Mouse (Mus musculus) limb, embryonic 10.5 days (tissue): ENCODE measurements around the gene Fryl. TPM values are rescaled to one million over a fixed set of nuclear protein-coding genes. Genes with fewer than 3 reads are reported as not detected.

Experiments used
- DNase-seq: peaks from one replicate; pipeline ENCODE4 v3.0.0-alpha.2; 2017; ENCODE audit warnings: low spot score
- H3K27ac ChIP-seq: fragments of 300-500 bp; sonication (generic); 2 replicates; pipeline ENCODE4 v1.5.1; 2016; ENCODE audit warnings: mild to moderate bottlenecking
- H3K27me3 ChIP-seq: fragments of 300-500 bp; sonication (generic); 2 replicates; pipeline ENCODE4 v1.6.1; 2016; ENCODE audit warnings: low read depth, mild to moderate bottlenecking; ENCODE audit not compliant: poor library complexity, severe bottlenecking
- H3K36me3 ChIP-seq: fragments of 300-500 bp; sonication (generic); 2 replicates; pipeline ENCODE4 v1.6.1; 2016; ENCODE audit warnings: mild to moderate bottlenecking, moderate library complexity
- H3K4me1 ChIP-seq: fragments of 300-500 bp; sonication (generic); 2 replicates; pipeline ENCODE4 v1.6.1; 2016
- H3K4me3 ChIP-seq: fragments of 300-500 bp; sonication (generic); 2 replicates; pipeline ENCODE4 v1.5.1; 2016; ENCODE audit warnings: mild to moderate bottlenecking, moderate library complexity
- H3K9me3 ChIP-seq: fragments of 300-500 bp; sonication (generic); replicated peaks from 2 replicates; pipeline ENCODE4 v1.6.1; 2016; ENCODE audit warnings: mild to moderate bottlenecking
- WGBS: fragments of 180-500 bp; shearing (Covaris S2); methylation state at CpG from one replicate; pipeline ENCODE4 v1.1.7; 2016; 5-methylcytosine and 5-hydroxymethylcytosine counted together
- polyA plus RNA-seq: library from polyadenylated mRNA; unstranded; fragments of >200 nt; fragmentation: Nextera tagmentation; extraction: Ambion mirVana; gene quantifications from 2 replicates; pipeline ENCODE4 v1.2.1, GENCODE M21; 2016

Gene Fryl
- polyA plus RNA-seq, 1 experiment from 2014 or later, result 22.6 TPM

GRCm38 (mm10) chr5:73210127-73210970 lies 46.1 kb downstream of the Fryl start:
- WGBS, result 93% methylated on average over 22 of the region's 22 CpGs
- Histone ChIP-seq H3K4me3 (no peak overlapping the region), H3K27me3 (no peaks in the 10 kb centered on the region), H3K9me3 (no peaks in the 10 kb centered on the region), H3K36me3 (peaks cover 34% of the 10 kb centered on the region), H3K27ac (no peak overlapping the region), H3K4me1 (no peaks in the 10 kb centered on the region)
- peak; percentile 17 for DNase-seq

GRCm38 (mm10) chr5:73209201-73210096 lies 47.0 kb downstream of the Fryl start:
- Histone ChIP-seq H3K9me3 (no peaks in the 10 kb centered on the region), H3K4me1 (no peaks in the 10 kb centered on the region), H3K4me3 (no peak overlapping the region), H3K27ac (no peak overlapping the region), H3K36me3 (peaks cover 41% of the 10 kb centered on the region), H3K27me3 (no peaks in the 10 kb centered on the region)
- no peak for DNase-seq
- 85% methylated on average over 20 of the region's 20 CpGs for WGBS

- no peaks in the 10 kb centered on the region for H3K9me3 ChIP-seq
- no peaks in the 10 kb centered on the region for H3K27me3 ChIP-seq
- no peak overlapping the region for H3K27ac ChIP-seq
- H3K36me3 ChIP-seq, result peaks cover 43% of the 10 kb centered on the region
- DNase-seq, result no peak
- no peaks in the 10 kb centered on the region for H3K4me1 ChIP-seq
- WGBS, result 89% methylated on average over 6 of the region's 6 CpGs
- no peak overlapping the region for H3K4me3 ChIP-seq
Measured at GRCm38 (mm10) chr5:73208645-73209044, 47.8 kb downstream of the Fryl start.

- Histone ChIP-seq H3K4me1 (peaks cover 3% of the 10 kb centered on the region; the same call in 1 of the 2 replicates), H3K27ac (no peak overlapping the region), H3K36me3 (peaks cover 29% of the 10 kb centered on the region), H3K9me3 (no peaks in the 10 kb centered on the region), H3K27me3 (no peaks in the 10 kb centered on the region), H3K4me3 (no peak overlapping the region)
- WGBS, result 93% methylated on average over 9 of the region's 9 CpGs
- no peak for DNase-seq
Measured at GRCm38 (mm10) chr5:73206722-73207121, 49.7 kb downstream of the Fryl start.

- Histone ChIP-seq H3K9me3 (no peaks in the 10 kb centered on the region), H3K27ac (no peak overlapping the region), H3K4me1 (peaks cover 3% of the 10 kb centered on the region; the same call in 1 of the 2 replicates), H3K27me3 (no peaks in the 10 kb centered on the region), H3K36me3 (peaks cover 29% of the 10 kb centered on the region), H3K4me3 (no peak overlapping the region)
- no peak for DNase-seq
- 91% methylated on average over 8 of the region's 8 CpGs for WGBS
Measured at GRCm38 (mm10) chr5:73205996-73206629, 50.3 kb downstream of the Fryl start.

GRCm38 (mm10) chr5:73205050-73205449 lies 51.4 kb downstream of the Fryl start:
- Histone ChIP-seq H3K4me3 (no peak overlapping the region), H3K27ac (no peak overlapping the region), H3K27me3 (no peaks in the 10 kb centered on the region), H3K4me1 (peaks cover 3% of the 10 kb centered on the region; the same call in 1 of the 2 replicates), H3K36me3 (peaks cover 21% of the 10 kb centered on the region), H3K9me3 (no peaks in the 10 kb centered on the region)
- WGBS, result 95% methylated on average over 3 of the region's 3 CpGs
- DNase-seq, result no peak

GRCm38 (mm10) chr5:73202498-73202897 lies 53.9 kb downstream of the Fryl start:
- H3K9me3 ChIP-seq, result no peaks in the 10 kb centered on the region
- no peaks in the 10 kb centered on the region for H3K27me3 ChIP-seq
- H3K4me3 ChIP-seq, result no peak overlapping the region
- no peak for DNase-seq
- H3K4me1 ChIP-seq, result peaks cover 3% of the 10 kb centered on the region; the same call in 1 of the 2 replicates
- WGBS, result 88% methylated on average over 6 of the region's 6 CpGs
- H3K27ac ChIP-seq, result no peak overlapping the region
- peaks cover 22% of the 10 kb centered on the region for H3K36me3 ChIP-seq

GRCm38 (mm10) chr5:73202077-73202476 lies 54.3 kb downstream of the Fryl start:
- Histone ChIP-seq H3K4me1 (peaks cover 3% of the 10 kb centered on the region; the same call in 1 of the 2 replicates), H3K4me3 (no peak overlapping the region), H3K9me3 (no peaks in the 10 kb centered on the region), H3K27me3 (no peaks in the 10 kb centered on the region), H3K27ac (no peak overlapping the region), H3K36me3 (peaks cover 22% of the 10 kb centered on the region)
- WGBS, result 87% methylated on average over 8 of the region's 8 CpGs
- DNase-seq, result no peak

GRCm38 (mm10) chr5:73200387-73201384 lies 55.7 kb downstream of the Fryl start:
- Histone ChIP-seq H3K9me3 (no peaks in the 10 kb centered on the region), H3K36me3 (peaks cover 22% of the 10 kb centered on the region), H3K4me3 (no peak overlapping the region), H3K27me3 (no peaks in the 10 kb centered on the region), H3K4me1 (peaks cover 3% of the 10 kb centered on the region; the same call in 1 of the 2 replicates), H3K27ac (no peak overlapping the region)
- 84% methylated on average over 16 of the region's 16 CpGs for WGBS
- no peak for DNase-seq

GRCm38 (mm10) chr5:73199586-73199985 lies 56.8 kb downstream of the Fryl start:
- WGBS, result 91% methylated on average over 2 of the region's 2 CpGs
- H3K27ac ChIP-seq, result no peak overlapping the region
- H3K36me3 ChIP-seq, result peaks cover 17% of the 10 kb centered on the region
- H3K9me3 ChIP-seq, result no peaks in the 10 kb centered on the region
- no peak for DNase-seq
- no peaks in the 10 kb centered on the region for H3K27me3 ChIP-seq
- H3K4me1 ChIP-seq, result peaks cover 3% of the 10 kb centered on the region; the same call in 1 of the 2 replicates
- H3K4me3 ChIP-seq, result no peak overlapping the region

GRCm38 (mm10) chr5:73198690-73199089 lies 57.7 kb downstream of the Fryl start:
- Histone ChIP-seq H3K4me3 (no peak overlapping the region), H3K4me1 (peaks cover 6% of the 10 kb centered on the region), H3K27ac (no peak overlapping the region), H3K9me3 (no peaks in the 10 kb centered on the region), H3K36me3 (peaks cover 18% of the 10 kb centered on the region), H3K27me3 (no peaks in the 10 kb centered on the region)
- WGBS, result 95% methylated on average over 5 of the region's 5 CpGs
- no peak for DNase-seq

- DNase-seq, result no peak
- 95% methylated on average over 7 of the region's 7 CpGs for WGBS
- H3K36me3 ChIP-seq, result peaks cover 19% of the 10 kb centered on the region
- H3K4me3 ChIP-seq, result no peak overlapping the region
- H3K27me3 ChIP-seq, result no peaks in the 10 kb centered on the region
- no peaks in the 10 kb centered on the region for H3K9me3 ChIP-seq
- no peak overlapping the region for H3K27ac ChIP-seq
- peaks cover 14% of the 10 kb centered on the region for H3K4me1 ChIP-seq
Measured at GRCm38 (mm10) chr5:73197796-73198195, 58.6 kb downstream of the Fryl start.
